ENCODE assay signal across 9 mouse cellular contexts in genomic region chr6:36676710-36677691, GRCm38 (mm10).
DNase-seq lines count a peak whose midpoint lies in the region; ATAC-seq lines count a peak whose summit lies in the region.
"Had no signal": no experiment of that assay in that cellular context is flagged by ENCODE, and none has a peak within 500 bp of the region (broad histone marks: within the 10 kb centered on the region; RNA-seq: fewer than 3 reads in every experiment).

No protein-coding gene starts in this region.

- intact Hi-C loops in left cerebral cortex, postnatal 14 days (cut with DNase I): no loop called here
- intact Hi-C loops in heart, postnatal 14 days (cut with DNase I): no loop called here

- ATAC-seq in megakaryocyte, adult 5-6 weeks (ENCODE audit: poor library complexity, severe bottlenecking): no peak
- ATAC-seq: Patski had no signal

- peak; percentile 6 for DNase-seq in left cerebral cortex, postnatal 14 days (ENCODE audit: low spot score in 2 of 2)
- DNase-seq in left cerebral cortex, adult 18-20 months (ENCODE audit: low spot score in 2 of 2): no peak
- DNase-seq in adrenal gland, postnatal 36 days: peak; percentile 46 to 63
- peak; percentile 7 to 43 for DNase-seq in heart, postnatal 14 days
- DNase-seq in mesoderm, embryonic 11.5 days (ENCODE audit: low read depth, low spot score): peak; percentile 66
- no peak for DNase-seq in layer of hippocampus, adult 18-20 months (ENCODE audit: low spot score in 2 of 2)
- no peak for DNase-seq in thymus, postnatal 25 days

Comparison
In these comparisons a context has a peak if more than half of its experiments do, and no peak if none do; other contexts are left out.
1. DNase-seq: peak in left cerebral cortex, postnatal 14 days (2 of 2), adrenal gland, postnatal 36 days (2 of 2), heart, postnatal 14 days (2 of 2) and mesoderm, embryonic 11.5 days (single experiment); none in left cerebral cortex, adult 18-20 months (0 of 2), layer of hippocampus, adult 18-20 months (0 of 2) and thymus, postnatal 25 days (single experiment).